Mouse (Mus musculus): ENCODE measurements around the gene Hoxb9.

The Hoxb9 gene

DNA sequence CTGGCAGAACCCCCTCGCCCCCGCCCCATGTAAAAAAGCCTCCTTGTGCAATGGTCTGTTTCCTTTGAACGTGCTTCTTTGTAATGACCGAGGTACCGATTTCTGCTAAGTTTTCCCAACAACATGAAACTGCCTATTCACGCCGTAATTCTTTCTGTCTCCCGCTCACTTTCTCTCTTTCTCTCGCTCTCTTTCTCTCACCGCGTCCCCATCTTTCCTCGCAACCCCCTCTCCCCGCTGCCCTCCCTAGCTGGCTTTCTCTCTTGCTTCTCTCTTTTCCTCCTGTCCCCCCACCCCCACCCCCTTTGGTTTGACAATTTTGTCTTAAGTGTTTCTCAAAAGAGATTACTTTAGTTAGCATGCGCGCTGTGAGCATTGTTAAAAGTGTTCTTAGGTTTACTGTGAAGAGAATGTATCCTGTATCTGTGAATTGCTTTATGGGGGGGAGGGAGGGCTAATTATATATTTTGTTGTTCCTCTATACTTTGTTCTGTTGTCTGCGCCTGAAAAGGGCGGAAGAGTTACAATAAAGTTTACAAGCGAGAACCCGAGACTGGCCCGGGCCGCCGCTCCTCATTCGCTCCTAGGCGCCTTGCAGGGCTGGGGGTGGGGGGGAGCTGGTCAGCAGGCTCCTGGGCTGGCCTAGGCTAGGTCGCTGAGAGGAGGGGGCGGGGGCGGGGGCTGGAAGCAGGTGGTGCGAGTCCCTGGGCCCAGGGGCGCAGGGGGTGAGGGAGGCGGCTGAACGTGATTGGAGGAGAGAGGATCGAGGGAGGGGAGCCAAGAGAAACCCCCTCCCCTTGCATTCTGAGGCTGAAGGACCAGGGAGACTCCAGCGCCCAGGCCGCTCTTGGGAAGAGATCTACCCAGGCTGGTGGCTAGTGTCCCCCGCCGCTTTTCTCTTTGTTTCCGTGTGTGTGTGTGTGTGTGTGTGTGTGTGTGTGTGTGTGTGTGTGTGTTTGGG lies 13.8 kb downstream of the Hoxb9 start:
- in situ Hi-C loops (cut with MseI, MboI), result no loop called here

DNA sequence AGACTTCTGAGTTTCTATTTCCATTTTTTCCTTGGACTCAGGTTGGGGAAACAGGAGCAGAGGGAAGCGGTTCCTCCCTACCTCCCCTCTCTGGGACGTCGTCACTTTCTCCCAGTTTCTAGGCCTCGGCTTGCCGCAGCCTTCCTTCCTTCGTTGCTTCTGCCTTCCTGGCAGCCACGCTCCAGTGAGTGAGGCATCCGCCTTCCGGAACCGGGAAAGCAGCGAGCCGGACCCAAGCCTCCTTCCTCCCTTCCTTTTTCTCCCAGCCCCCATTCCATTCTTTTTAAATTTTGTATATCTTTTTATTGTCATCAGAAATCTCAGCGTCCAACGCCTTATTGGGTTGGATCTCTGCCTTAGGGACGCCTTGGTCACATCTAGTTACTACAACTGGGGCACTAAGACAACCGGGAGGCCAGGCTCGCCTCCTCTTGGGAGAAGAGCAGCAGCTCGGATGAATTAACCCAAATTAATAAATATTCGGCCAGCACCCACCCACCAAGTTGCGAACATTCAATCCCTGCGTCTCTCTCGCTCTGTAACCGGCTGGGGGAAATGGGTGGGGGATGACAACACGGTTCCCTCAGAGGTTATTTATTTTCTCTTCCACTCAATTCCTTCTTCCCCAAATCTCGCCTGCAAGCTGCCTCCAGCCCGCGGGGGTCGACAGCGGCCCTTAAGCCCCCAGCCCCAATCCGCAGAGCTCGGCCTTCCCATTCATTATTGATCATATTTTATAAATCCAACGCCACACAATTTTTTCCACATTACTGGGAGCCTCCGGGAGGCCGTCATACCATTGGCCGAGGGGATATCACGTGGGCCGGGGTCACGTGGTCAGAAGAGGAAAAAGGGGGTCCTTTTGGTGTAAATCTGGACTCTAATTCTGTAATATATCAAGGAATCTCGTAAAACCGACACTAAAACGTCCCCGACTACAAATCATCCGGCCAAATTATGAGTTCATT lies 14.8 kb downstream of the Hoxb9 start, which contains the start of gene Hoxb7:
Gene Hoxb7, plus strand, starts transcription at position 853 of the 968 bp plus-strand sequence.
- in situ Hi-C loops (cut with MseI, MboI), result no loop called here

DNA sequence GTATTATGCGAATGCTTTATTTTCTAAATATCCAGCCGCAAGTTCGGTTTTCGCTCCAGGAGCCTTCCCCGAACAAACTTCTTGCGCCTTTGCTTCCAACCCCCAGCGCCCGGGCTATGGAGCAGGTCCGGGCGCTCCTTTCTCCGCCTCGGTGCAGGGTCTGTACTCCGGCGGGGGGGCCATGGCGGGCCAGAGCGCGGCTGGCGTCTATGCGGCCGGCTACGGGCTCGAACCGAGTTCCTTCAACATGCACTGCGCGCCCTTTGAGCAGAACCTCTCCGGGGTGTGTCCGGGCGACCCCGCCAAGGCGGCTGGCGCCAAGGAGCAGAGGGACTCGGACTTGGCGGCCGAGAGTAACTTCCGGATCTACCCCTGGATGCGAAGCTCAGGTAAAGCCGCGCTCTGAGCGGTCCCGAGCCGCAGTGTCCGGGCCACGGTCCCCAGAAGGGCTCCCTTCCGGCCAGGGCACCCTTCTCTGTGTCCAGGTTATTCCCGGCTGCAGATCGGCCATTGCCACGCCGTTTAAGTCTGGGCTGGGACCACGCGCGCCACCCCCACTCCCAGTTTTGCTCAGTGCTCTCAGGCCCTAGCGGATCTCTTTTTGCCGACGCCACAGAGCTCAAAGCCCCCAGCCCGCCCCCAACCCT lies 15.6 kb downstream of the Hoxb9 start:
- in situ Hi-C loops (cut with MseI, MboI), result no loop called here

DNA sequence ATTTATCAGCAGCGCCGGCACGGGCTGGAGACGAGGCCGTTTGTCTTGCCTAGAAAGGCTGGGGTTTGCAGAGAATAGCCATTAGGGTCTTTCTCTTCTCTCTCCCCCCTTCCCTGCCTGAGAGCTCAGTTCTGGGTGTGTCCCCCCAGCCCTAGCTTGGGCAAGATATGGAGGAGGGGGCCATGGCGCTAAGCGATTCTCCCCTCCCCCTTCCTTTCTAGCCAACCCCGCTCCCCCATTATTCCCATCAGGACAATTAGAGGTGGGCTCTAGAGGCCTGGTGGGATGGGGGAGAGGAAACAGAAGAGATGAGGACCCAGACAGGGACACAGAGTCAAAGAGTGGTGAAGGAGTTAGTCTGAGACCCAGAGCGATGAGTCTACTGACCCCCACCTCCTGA lies 16.2 kb downstream of the Hoxb9 start:
- in situ Hi-C loops (cut with MseI, MboI), result no loop called here

DNA sequence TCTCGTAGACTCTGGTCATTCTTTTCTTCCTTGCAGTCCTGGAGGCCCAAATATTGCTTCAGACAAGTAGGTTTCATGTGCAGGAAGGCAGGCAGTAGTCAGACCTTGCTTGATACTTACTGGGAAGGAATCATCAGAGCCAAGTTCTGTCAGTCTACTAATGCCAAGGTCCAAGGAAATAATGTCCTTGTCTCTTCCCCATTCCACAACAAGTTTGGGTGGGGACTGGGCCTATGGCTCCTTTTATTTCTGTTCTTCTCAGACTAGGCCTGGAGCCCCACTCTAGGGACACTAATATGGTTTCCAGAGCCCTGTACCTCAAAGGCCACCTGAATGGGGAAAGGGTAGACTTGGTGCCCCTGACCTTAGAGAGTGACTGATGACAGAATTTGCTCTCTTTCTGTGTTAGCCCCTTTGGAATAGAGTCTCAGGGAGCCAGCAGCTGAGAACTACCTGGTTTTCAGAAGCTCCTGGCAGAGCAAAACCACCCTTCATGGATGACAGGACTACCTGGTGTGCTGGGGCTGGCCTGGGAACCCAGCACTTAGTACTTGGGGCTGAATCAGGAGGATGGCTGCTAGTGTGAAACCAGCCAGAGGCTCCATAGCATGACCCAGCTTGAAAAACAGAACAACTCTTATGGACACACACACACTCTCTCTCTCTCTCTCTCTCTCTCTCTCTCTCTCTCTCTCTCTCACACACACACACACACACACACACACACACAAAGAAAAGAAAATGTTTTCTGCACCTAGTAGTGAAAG lies 17.4 kb downstream of the Hoxb9 start:
- in situ Hi-C loops (cut with MseI, MboI), result no loop called here

DNA sequence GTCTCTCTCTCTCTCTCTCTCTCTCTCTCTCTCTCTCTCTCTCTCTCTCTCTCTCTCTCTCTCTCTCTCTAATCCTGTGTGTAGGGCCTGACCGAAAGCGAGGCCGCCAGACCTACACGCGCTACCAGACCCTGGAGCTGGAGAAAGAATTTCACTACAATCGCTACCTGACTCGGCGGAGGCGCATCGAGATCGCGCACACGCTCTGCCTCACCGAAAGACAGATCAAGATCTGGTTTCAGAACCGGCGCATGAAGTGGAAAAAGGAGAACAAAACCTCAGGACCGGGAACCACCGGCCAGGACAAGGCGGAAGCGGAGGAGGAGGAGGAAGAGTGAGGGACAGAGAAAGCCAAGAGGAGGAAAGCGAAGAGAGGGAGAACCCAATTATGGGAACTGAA lies 18.0 kb downstream of the Hoxb9 start:
- in situ Hi-C loops (cut with MseI, MboI), result no loop called here

DNA sequence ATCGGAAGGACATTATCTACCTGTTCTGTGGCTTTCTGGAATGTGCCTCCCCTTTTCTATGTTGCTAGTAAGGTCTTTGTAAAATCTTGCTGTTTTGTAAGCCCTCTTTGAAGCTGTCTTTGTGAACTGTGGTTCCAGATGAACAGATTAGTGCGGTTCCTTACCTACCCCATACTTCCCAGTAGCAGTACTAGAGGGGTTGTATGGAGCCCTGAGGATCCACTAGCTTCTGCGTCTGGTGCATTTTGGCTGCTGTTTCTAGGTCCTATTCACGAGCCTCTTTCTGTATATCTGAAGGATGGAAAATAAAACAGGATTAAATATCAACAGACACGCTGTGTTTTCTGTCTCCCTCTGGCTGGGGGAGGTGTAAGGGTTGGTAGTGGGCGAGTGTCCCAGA lies 18.6 kb downstream of the Hoxb9 start:
- in situ Hi-C loops (cut with MseI, MboI), result no loop called here

DNA sequence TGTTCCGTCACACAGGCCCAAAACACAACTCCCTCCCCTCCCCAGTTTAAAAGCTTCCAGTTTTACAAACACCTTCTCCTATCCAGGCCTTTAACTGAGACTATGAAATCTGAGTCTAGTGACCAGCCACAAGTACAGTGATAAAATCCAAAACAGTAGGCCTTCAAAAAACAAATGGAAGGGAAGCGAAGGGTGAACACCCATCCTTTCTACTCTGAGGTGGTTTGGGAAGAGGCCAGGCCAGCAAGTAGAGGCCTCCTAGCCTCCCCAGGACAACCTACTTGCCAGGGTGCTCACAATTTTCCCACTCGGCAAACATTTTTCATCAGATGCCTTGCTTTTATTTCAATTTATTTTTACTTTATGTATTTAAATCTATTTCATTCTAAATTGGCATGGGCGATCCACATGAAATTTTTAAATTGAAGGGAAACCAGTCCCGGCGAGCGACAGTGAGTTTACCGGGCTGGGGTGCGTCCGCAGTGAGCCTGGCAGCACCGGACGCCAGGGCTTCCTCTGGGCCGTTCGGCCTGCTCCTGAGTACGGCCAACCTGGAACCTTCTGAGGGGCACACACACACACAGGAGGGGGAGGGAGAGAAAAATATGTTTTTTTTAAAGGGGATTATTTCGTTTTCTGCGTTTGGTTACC lies 19.6 kb downstream of the Hoxb9 start:
- in situ Hi-C loops (cut with MseI, MboI), result no loop called here

DNA sequence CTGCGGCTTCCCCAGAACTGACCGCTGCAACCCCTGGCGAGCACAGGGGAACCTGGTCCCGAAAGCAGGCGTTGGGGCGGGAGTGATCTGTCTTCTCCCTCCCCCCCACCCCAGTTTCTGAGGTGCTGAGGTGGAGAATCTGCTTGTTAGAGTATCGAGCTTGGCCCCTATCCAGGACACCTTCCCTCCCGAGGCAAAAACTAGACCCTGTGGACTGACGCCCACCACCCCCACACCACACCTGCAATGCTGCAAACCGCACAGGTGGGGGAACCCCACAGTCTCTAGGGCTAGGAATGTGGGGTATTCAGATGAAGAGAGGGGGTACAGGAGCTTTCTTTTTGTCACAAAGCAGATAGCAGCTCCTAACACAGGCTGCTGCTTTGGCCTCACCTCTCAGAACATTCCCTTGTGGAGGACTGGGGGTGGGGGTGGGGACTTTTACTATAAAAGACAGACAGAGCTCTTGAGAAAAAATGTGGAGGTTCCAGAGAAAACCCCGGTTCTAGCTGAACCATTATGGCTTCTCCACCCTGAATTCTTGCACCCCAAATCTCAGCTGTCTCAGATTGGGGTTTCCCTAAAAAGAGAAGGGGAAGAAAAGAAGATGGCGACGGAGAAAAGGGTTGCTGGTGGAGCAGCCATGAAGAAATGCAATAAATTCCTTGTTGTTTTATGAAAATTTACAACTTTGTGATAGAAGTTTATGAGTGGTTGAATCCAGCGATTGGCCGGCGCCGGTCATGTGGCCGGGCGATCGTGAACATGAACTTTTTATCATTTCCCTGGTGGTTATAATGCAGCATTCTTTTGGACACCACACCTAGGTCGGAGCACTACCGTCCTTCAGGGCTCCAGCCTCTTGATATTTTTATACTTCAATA lies 20.7 kb downstream of the Hoxb9 start, which contains the start of gene Hoxb6:
Gene Hoxb6, plus strand, starts transcription at position 796 of the 884 bp plus-strand sequence.
- in situ Hi-C loops (cut with MseI, MboI), result no loop called here

DNA sequence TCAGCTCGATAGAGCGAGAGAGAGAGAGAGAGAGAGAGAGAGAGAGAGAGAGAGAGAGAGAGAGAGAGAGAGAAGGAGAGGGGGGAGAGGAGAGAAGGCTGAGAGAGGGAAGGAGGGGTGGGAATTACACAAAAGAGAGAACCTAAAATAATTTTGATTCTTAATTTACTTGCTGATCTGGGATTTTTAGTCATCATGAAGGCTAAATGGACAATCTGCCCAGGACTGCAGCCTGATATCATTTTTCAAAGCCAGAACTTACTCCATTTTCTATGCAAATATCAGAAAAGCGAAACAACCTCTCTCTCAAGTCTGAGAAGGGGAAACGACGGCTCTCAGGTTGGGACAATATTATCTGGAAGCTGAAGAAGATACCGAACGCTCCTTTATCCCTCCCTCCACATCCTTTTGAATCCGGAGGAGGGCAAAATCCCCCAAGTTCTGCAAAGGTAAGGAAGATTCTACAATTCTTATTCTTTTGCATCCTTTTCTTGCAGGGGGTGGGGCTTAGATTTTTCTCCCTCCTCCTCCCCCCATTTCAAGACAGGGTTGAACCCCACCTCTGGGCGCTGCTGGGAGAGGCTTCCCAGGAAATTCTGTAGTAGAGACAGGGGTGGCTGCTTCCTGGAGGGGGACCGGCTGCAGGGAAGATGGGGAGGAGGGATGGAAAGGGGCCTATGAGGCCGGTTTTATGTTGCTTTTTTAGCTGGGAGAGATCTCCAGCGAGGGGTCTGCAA lies 21.5 kb downstream of the Hoxb9 start:
- in situ Hi-C loops (cut with MseI, MboI), result no loop called here

DNA sequence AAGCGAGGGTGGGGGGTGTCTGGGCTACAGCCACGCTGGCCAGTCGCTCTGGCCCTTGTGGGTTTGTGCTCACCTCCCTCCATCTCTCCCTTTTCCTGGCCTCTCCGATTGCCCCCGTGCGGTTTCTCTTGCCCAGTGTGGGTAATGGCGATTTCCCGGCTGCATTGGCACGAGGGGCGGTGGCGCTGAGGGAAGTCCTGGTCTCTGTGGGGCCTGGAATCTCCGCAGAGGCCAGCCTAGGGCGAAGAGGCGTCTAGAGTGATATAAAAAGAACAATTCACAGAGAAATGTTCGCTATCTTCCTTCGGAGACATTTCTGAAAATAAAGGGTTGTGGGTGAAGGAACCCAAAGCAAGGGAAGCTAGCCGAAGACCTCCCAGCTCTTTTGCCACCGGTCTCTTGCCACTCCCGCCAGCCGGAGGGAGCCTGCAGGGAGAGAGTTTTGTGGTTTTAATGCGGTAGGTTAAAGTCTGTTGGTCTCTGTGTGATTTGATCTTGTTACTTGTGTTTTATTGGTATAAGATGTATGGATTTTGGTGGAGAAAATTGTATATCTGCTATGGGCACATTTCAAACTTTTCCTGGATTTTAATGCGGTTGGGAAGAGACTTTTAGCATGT lies 22.2 kb downstream of the Hoxb9 start:
- in situ Hi-C loops (cut with MseI, MboI), result no loop called here

DNA sequence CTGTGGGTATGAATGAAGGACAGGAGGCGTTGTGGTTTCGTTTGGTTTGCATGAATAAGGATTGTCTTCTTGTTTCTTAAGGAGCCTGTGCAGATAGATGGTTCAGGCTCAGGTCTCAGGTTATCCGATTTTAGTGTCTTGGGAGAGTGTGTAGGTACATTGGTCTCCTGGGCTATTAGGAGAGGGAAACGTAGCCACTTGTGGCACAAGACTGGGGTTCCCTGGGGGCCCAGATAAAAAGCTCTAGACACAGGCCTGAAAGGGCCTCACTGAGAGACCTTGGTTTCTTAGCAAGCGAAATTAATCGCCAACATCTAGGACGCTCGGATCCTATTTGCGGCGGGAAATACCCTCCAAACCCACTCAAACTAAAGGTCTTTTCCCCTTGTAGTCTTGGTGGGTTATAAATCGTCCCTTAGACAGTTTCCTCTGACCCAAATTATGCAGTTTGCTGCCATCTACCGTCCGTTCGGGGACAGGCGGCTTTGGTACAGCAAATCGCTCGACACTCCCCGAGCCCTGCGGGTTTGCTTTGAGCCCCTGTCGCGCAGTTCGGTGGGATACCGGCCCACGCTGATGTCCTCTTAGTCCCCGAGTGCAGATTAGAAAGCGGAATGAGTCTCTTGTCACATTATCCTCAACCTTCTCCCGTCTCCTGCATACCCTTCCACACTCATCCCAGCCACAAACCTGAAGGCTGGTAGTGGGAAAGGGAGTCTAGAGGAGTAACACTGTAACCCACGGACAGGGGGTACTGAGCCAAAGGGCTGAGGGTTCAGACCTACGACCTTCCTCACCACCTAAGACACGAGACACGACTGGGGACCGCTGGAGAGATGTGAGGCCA lies 23.2 kb downstream of the Hoxb9 start:
- in situ Hi-C loops (cut with MseI, MboI), result no loop called here

DNA sequence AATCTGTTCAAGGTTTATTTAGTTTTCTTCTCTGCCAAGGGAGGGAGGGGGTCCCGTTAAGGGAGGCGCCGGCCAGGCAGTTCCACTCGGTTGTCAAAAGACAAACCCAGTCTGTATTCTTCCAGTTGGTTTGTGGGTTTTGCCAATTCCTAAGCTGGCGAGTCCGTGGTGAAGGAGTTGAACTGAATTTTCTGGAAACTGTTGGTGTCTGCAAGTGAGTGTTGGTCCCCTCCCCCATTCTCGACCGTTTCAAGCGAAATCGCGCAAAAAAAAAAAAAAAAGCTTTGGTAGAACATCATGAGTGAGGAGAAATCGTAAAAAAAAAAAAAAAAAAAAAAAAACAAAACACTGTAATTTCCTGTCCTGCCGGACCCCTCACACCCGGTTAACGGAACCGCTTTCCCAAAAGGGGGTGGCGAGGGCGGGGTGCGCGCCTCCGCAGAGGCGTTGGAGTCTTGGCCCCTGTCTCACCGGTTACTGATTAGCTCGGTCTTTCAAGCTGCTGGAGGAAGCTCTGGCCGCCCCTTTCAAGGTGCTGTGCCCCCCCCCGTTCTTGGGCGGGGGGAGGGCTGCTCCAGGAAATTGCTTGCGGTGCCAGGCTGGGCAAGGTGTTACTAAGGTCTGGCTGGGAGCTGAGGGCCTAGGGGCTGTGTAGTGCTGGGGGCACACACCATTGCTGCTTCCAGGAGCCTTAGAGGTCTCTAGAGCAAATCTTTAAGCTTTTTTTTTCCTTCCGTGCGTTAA lies 24.0 kb downstream of the Hoxb9 start:
- in situ Hi-C loops (cut with MseI, MboI), result no loop called here

DNA sequence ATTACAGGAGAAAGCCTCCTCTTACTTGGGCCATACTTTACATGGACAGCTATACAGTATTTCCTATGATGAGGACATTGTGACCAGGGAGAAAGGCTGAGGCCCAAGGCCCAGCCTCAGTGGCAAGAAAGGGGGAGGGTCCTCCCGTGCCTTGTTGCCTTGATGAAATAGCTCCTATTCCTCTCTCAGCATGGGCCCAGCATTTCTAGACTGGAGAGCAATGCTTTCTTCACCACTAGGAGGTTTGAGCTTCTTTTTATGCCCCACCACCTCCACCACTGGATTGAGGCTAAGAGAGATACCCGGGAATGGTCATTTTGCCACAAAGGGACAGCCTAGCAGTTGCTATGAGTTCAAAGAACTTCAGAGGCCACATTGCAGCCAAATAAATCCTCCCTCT lies 25.7 kb downstream of the Hoxb9 start:
- in situ Hi-C loops (cut with MseI, MboI), result no loop called here

DNA sequence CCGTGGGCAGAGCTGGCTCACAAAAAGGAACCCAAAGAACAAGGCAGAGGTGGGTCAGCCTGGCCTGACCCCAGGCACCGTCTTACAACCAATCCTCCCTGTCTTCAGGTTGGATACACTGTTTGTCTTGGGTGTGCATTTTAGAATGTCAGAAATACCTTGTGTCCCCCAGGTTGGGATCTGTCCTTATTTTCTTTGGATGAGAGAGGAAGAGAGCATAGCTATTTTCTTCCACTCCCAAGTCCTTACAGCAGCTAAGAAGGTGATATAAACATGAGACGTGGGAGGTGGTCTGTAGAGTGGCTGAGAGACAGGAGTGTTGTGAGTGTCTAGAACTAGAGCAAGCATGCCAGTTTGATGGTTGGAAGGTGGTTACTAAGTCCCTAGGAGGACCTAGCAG lies 26.2 kb downstream of the Hoxb9 start:
- in situ Hi-C loops (cut with MseI, MboI), result no loop called here

DNA sequence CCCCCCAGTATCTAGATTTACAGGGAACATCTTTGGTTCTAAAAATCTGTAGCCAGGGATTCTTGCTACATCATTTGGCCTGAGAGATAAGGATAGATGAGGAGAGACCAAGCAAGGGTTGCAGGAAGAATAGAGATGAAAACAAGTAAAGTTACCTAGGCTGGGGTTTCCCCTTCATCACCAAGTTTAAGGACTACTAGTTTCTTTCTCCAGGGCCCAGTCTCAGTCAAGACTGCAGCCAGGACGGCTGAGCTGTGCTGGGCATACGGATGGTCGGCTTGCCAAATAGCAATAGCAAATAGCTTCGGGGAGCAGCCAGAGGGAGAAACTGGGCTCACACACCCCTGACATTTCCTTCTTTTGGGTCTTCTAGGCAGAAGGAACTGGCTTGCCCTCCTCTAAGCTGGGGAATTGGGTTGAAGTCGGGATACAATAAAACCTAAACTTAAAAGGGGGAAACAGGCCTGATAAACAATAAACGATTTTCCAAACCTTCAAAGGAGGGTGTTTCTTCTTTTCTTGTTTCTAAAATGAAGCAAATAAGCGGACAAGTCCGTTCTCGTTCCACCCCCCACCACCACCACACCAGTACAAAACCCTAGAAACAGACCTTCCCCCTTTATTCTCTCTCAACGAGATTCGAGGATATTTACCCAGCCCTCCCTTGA lies 26.8 kb downstream of the Hoxb9 start:
- in situ Hi-C loops (cut with MseI, MboI), result no loop called here

Measured in mouse trophoblast stem cell (cell line).